Mouse (Mus musculus) lung, postnatal 0 days (tissue): ENCODE results near the gene Slc35c1.

Experiments used
- CTCF ChIP-seq: IDR thresholded peaks from 2 replicates; pipeline ENCODE4 v1.5.1; 2016; ENCODE audit warnings: antibody characterized with exemption, mild to moderate bottlenecking
- EP300 ChIP-seq: IDR thresholded peaks from 2 replicates; pipeline ENCODE4 v1.6.1; 2016; ENCODE audit warnings: antibody characterized with exemption, mild to moderate bottlenecking, control low read depth

DNA sequence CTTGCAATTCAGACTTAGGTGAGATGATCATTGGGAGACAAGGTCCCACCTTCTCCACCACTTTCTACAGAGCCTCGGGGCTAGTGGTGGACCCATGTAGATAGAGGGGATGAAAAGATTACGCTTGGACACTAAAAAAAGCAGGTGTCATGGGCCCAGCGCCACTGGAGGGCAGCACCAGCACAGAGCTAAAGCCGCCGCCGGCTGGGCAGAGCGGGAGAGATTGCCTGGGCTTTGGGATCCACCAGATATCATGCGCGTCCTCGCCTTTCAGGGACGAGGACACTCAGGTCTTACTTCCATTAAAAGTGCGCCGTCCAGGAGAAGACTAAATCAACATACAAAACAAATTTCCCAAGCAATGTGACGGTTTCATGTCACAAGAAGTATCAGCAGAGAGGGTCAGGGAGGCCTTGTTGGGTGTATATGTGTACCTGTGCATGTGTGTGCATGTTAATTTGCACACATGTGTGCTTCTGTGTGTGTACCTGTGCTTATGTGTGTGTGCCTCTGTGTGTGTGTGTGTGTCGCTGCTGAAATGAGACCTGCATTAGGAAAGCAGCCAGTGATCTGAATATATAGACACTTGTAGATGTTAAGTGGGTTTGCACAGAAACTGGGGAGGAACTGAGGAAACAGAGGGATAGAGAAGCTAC is 25.4 kb upstream of the Slc35c1 start:
- TF ChIP-seq CTCF (peak; percentile 84), EP300 (no peak)
